Mouse (Mus musculus): ENCODE data around the gene St6gal1. TPM values are rescaled to one million over a fixed set of nuclear protein-coding genes. Genes with fewer than 3 reads are reported as not detected.

St6gal1 gene
- polyA plus RNA-seq, 1 experiment: not detected

GRCm38 (mm10) chr16:23284470-23285394 lies 60.2 kb downstream of the St6gal1 start:
- H3K4me3 ChIP-seq (replicated peaks): no peak overlapping the region
- TF ChIP-seq GATA1 (IDR thresholded peaks at IDR 0.05; ENCODE audit: low read length): no peak
- no peak for TF ChIP-seq TAL1 (IDR thresholded peaks at IDR 0.05; ENCODE audit: low read length)
- no peaks in the 10 kb centered on the region for H3K36me3 ChIP-seq (ENCODE audit: control insufficient read depth)
- H3K9me3 ChIP-seq (ENCODE audit: control insufficient read depth, low read length): no peaks in the 10 kb centered on the region
- no peaks in the 10 kb centered on the region for H3K27me3 ChIP-seq (ENCODE audit: control insufficient read depth)
- no peaks in the 10 kb centered on the region for H3K4me1 ChIP-seq (ENCODE audit: control insufficient read depth)

DNA sequence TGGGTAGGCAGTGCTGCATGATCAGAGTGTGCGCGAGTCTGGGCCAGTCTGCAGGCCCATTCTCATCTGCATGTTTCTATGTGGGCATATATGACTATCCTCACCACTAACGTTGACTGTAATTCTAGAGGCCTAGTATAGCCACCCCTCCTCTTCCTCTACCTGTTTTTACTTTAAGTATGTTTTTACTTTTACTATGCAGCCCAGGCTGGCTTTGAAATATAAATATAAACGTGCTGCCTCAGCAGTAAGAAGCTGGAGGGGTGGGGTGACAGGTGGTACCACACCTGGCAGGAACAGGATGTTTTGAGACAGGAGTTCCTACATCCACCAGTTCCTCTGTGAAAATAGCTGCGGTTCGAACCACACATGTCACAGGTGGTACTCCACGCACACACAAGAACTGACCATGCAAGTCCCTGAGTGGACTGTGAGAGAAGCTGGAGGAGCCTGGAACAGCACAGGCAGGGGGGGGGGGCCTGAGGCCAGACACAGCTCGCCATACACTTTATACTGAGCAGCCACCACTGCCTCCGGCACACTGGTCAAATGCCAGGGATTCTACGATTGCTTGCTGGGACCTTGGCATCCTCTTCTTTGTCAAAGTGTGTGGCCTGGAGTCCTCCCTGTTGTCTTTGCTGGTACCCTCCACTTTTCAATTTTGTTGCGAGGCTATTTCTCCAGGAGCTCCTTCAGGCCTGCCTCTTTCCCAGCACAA lies 62.0 kb downstream of the St6gal1 start:
- no peak overlapping the region for H3K4me3 ChIP-seq (replicated peaks)
- no peak for TF ChIP-seq TAL1 (IDR thresholded peaks at IDR 0.05; ENCODE audit: low read length)
- TF ChIP-seq GATA1 (IDR thresholded peaks at IDR 0.05; ENCODE audit: low read length): no peak
- no peaks in the 10 kb centered on the region for H3K9me3 ChIP-seq (ENCODE audit: control insufficient read depth, low read length)
- H3K36me3 ChIP-seq (ENCODE audit: control insufficient read depth): no peaks in the 10 kb centered on the region
- H3K27me3 ChIP-seq (ENCODE audit: control insufficient read depth): no peaks in the 10 kb centered on the region
- H3K4me1 ChIP-seq (ENCODE audit: control insufficient read depth): no peaks in the 10 kb centered on the region

DNA sequence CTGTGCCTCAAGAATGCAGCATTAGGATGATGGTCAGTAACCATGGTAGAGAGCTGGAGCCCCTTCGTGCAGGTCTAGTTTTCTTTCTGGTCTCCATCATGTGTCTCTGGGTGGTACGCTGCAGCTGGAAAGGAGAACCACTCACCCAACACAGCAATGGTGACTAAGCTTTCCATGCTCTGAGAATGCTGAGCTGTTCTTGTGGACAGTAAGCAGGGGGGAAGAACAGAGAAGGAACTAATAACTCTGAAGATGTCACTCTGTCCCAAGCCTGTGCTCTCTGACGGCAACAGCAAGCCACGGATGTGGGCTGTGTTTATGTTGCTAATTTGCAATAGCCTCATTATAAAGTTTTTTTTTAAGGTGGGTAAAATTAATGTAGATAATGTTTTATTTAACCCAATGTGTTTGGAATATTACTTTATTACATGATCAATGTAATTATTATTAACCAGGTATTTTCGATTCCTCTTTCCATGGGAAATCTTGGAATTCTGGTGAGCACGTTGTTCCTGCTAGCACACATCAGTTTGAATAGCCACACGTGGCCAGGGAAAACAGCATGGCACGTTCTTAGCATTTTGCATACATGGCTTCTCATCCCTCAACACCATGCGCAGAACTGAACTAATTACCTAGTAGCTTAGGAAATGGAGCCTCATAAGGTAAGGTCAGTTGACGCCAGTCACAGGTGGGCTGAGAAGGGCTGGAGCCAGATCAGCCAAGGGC lies 62.9 kb downstream of the St6gal1 start:
- Histone ChIP-seq H3K27me3 (ENCODE audit: control insufficient read depth) (no peaks in the 10 kb centered on the region), H3K4me1 (ENCODE audit: control insufficient read depth) (no peaks in the 10 kb centered on the region), H3K9me3 (ENCODE audit: control insufficient read depth, low read length) (no peaks in the 10 kb centered on the region), H3K4me3 (replicated peaks) (no peak overlapping the region), H3K36me3 (ENCODE audit: control insufficient read depth) (no peaks in the 10 kb centered on the region)
- TF ChIP-seq GATA1 (IDR thresholded peaks at IDR 0.05; ENCODE audit: low read length) (no peak), TAL1 (IDR thresholded peaks at IDR 0.05; ENCODE audit: low read length) (no peak)

GRCm38 (mm10) chr16:23288103-23288502 lies 63.6 kb downstream of the St6gal1 start:
- no peaks in the 10 kb centered on the region for H3K4me1 ChIP-seq (ENCODE audit: control insufficient read depth)
- no peaks in the 10 kb centered on the region for H3K27me3 ChIP-seq (ENCODE audit: control insufficient read depth)
- H3K9me3 ChIP-seq (ENCODE audit: control insufficient read depth, low read length): no peaks in the 10 kb centered on the region
- no peak for TF ChIP-seq GATA1 (IDR thresholded peaks at IDR 0.05; ENCODE audit: low read length)
- no peak for TF ChIP-seq TAL1 (IDR thresholded peaks at IDR 0.05; ENCODE audit: low read length)
- H3K4me3 ChIP-seq (replicated peaks): no peak overlapping the region
- H3K36me3 ChIP-seq (ENCODE audit: control insufficient read depth): no peaks in the 10 kb centered on the region

- Histone ChIP-seq H3K27me3 (ENCODE audit: control insufficient read depth) (no peaks in the 10 kb centered on the region), H3K4me1 (ENCODE audit: control insufficient read depth) (no peaks in the 10 kb centered on the region)
These were observed 64.9 kb downstream of the St6gal1 start for GRCm38 (mm10) chr16:23289424-23289823.

DNA sequence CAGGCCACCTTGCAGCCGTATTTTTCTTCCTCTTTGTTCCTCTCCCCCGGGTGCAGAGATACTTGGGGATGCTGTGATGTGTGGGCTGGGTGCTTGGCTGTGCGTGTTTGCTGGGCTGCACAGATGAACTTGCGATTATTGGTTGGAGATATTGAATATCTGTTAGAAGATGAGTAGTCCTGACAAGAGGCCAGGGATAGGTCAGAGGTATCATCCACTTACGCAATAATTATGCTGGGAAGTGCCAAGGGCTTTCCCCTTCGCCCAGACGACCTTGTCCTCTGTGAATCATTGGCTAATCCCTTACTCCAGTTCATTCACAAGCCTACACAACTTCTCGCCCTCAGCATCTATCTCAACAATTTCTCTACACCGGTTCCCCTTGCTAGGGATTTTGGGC lies 65.6 kb downstream of the St6gal1 start:
- TF ChIP-seq TAL1 (IDR thresholded peaks at IDR 0.05; ENCODE audit: low read length) (no peak), GATA1 (IDR thresholded peaks at IDR 0.05; ENCODE audit: low read length) (no peak)
- no peaks in the 10 kb centered on the region for H3K36me3 ChIP-seq (ENCODE audit: control insufficient read depth)
- no peaks in the 10 kb centered on the region for H3K27me3 ChIP-seq (ENCODE audit: control insufficient read depth)
- H3K4me1 ChIP-seq (ENCODE audit: control insufficient read depth): no peaks in the 10 kb centered on the region
- H3K4me3 ChIP-seq (replicated peaks): peak overlapping the region; percentile 42
- H3K9me3 ChIP-seq (ENCODE audit: control insufficient read depth, low read length): no peaks in the 10 kb centered on the region

More at GRCm38 (mm10) chr16:23289424-23289823, 64.9 kb downstream of the St6gal1 start:
- TF ChIP-seq TAL1 (IDR thresholded peaks at IDR 0.05; ENCODE audit: low read length) (no peak), GATA1 (IDR thresholded peaks at IDR 0.05; ENCODE audit: low read length) (no peak)
- Histone ChIP-seq H3K9me3 (ENCODE audit: control insufficient read depth, low read length) (no peaks in the 10 kb centered on the region), H3K36me3 (ENCODE audit: control insufficient read depth) (no peaks in the 10 kb centered on the region), H3K4me3 (replicated peaks) (no peak overlapping the region)

- H3K4me1 ChIP-seq (ENCODE audit: control insufficient read depth): no peaks in the 10 kb centered on the region
- no peak overlapping the region for H3K4me3 ChIP-seq (replicated peaks)
- H3K36me3 ChIP-seq (ENCODE audit: control insufficient read depth): no peaks in the 10 kb centered on the region
- no peaks in the 10 kb centered on the region for H3K9me3 ChIP-seq (ENCODE audit: control insufficient read depth, low read length)
- TF ChIP-seq TAL1 (IDR thresholded peaks at IDR 0.05; ENCODE audit: low read length): no peak
- TF ChIP-seq GATA1 (IDR thresholded peaks at IDR 0.05; ENCODE audit: low read length): no peak
- no peaks in the 10 kb centered on the region for H3K27me3 ChIP-seq (ENCODE audit: control insufficient read depth)
These were observed 67.0 kb downstream of the St6gal1 start for GRCm38 (mm10) chr16:23291521-23291920.

DNA sequence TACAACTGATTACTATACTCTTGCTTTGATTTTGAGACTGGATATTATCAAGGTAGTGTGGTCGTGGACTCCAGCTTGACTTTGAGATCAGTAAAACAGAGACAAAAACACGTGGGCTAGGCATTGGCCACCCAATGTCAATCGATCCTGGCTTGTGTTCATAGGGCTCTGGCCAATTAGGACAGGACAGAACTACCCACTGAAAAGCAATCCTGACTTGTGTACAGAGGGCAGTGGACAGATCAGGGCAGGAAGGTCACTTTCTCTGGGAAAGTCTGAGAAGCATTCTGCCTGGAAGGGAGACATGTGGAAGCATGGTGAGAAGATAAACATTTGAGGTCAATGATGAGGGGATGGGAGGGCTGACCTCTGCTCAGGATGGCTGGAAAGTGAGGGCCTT lies 69.7 kb downstream of the St6gal1 start:
- Histone ChIP-seq H3K27me3 (ENCODE audit: control insufficient read depth) (no peaks in the 10 kb centered on the region), H3K4me1 (ENCODE audit: control insufficient read depth) (no peaks in the 10 kb centered on the region), H3K9me3 (ENCODE audit: control insufficient read depth, low read length) (no peaks in the 10 kb centered on the region), H3K36me3 (ENCODE audit: control insufficient read depth) (no peaks in the 10 kb centered on the region), H3K4me3 (replicated peaks) (no peak overlapping the region)
- no peak for TF ChIP-seq GATA1 (IDR thresholded peaks at IDR 0.05; ENCODE audit: low read length)
- TF ChIP-seq TAL1 (IDR thresholded peaks at IDR 0.05; ENCODE audit: low read length): no peak

DNA sequence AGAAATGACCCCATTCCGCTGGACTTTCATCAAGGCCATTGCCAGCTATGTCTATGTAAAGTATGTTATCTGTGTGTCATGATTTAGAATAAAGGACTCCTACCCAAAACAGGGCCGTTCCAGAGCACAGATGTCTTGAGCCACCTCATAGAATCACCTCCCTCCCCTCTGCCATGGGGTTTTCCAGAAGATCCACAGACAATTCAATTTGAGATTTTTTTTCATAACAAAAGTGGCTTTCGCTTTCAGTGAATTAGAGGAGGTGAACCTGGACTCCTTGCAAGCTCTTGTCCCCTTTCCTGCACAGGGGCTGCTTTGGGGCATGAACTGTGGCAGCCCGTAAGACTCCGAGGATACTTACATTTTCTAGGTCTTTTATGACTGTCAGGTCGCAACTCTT lies 70.2 kb downstream of the St6gal1 start:
- H3K4me3 ChIP-seq (replicated peaks): no peak overlapping the region
- H3K27me3 ChIP-seq (ENCODE audit: control insufficient read depth): no peaks in the 10 kb centered on the region
- H3K36me3 ChIP-seq (ENCODE audit: control insufficient read depth): no peaks in the 10 kb centered on the region
- TF ChIP-seq TAL1 (IDR thresholded peaks at IDR 0.05; ENCODE audit: low read length) (no peak), GATA1 (IDR thresholded peaks at IDR 0.05; ENCODE audit: low read length) (no peak)
- no peaks in the 10 kb centered on the region for H3K9me3 ChIP-seq (ENCODE audit: control insufficient read depth, low read length)
- H3K4me1 ChIP-seq (ENCODE audit: control insufficient read depth): no peaks in the 10 kb centered on the region

All from erythroblast, embryonic 14.5 days (primary cell).